Mouse (Mus musculus) splenic B cell, adult 2 months (primary cell): ENCODE measurements at regions not wholly inside any gene's neighbourhood (a gene's known extent, or its start where the extent isn't known, plus 50 kb on each side); places are given as distances from the start of the nearest gene placed in this dataset.

Experiments used
- DNase-seq: peaks from one replicate; pipeline ENCODE4 v3.0.0-alpha.2; 2011; ENCODE audit warnings: low read depth, low spot score
- H3K27me3 ChIP-seq: 2 replicates; pipeline ENCODE4 v1.6.1; 2012; ENCODE audit warnings: mild to moderate bottlenecking, low read length, moderate library complexity, mixed read lengths; ENCODE audit not compliant: control insufficient read depth, poor library complexity, insufficient read depth, severe bottlenecking
- H3K36me3 ChIP-seq: 2 replicates; pipeline ENCODE4 v1.6.1; 2012; ENCODE audit warnings: mild to moderate bottlenecking, low read length, moderate library complexity, mixed read lengths; ENCODE audit not compliant: control insufficient read depth, poor library complexity, insufficient read depth, severe bottlenecking

- no peaks in the 10 kb centered on the region for H3K27me3 ChIP-seq
- H3K36me3 ChIP-seq = no peaks in the 10 kb centered on the region
- DNase-seq = no peak
Measured at GRCm38 (mm10) chr5:44416844-44417589, 190.6 kb upstream of the Tapt1 start.

GRCm38 (mm10) chr5:44414441-44414840, 188.0 kb upstream of the Tapt1 start:
- no peaks in the 10 kb centered on the region for H3K27me3 ChIP-seq
- no peak for DNase-seq
- no peaks in the 10 kb centered on the region for H3K36me3 ChIP-seq

GRCm38 (mm10) chr5:44403300-44403699, 176.9 kb upstream of the Tapt1 start:
- Histone ChIP-seq H3K27me3 (no peaks in the 10 kb centered on the region), H3K36me3 (no peaks in the 10 kb centered on the region)
- no peak for DNase-seq

GRCm38 (mm10) chr5:44400573-44401332, 174.3 kb upstream of the Tapt1 start:
- Histone ChIP-seq H3K27me3 (no peaks in the 10 kb centered on the region), H3K36me3 (no peaks in the 10 kb centered on the region)
- no peak for DNase-seq

GRCm38 (mm10) chr5:44387237-44387810, 160.9 kb upstream of the Tapt1 start:
- Histone ChIP-seq H3K36me3 (no peaks in the 10 kb centered on the region), H3K27me3 (no peaks in the 10 kb centered on the region)
- DNase-seq = no peak

- no peak for DNase-seq
- H3K36me3 ChIP-seq = no peaks in the 10 kb centered on the region
- no peaks in the 10 kb centered on the region for H3K27me3 ChIP-seq
Measured at GRCm38 (mm10) chr5:44386176-44386575, 159.8 kb upstream of the Tapt1 start.

GRCm38 (mm10) chr5:44383049-44383448, 156.6 kb upstream of the Tapt1 start:
- no peak for DNase-seq
- Histone ChIP-seq H3K36me3 (no peaks in the 10 kb centered on the region), H3K27me3 (no peaks in the 10 kb centered on the region)

- Histone ChIP-seq H3K36me3 (no peaks in the 10 kb centered on the region), H3K27me3 (no peaks in the 10 kb centered on the region)
- no peak for DNase-seq
Measured at GRCm38 (mm10) chr5:44370006-44370405, 143.6 kb upstream of the Tapt1 start.

- Histone ChIP-seq H3K36me3 (no peaks in the 10 kb centered on the region), H3K27me3 (no peaks in the 10 kb centered on the region)
- no peak for DNase-seq
Measured at GRCm38 (mm10) chr5:44352324-44352723, 125.9 kb upstream of the Tapt1 start.

- Histone ChIP-seq H3K36me3 (no peaks in the 10 kb centered on the region), H3K27me3 (no peaks in the 10 kb centered on the region)
- no peak for DNase-seq
Measured at GRCm38 (mm10) chr5:44341457-44342014, 115.1 kb upstream of the Tapt1 start.

- no peaks in the 10 kb centered on the region for H3K27me3 ChIP-seq
- DNase-seq = no peak
- H3K36me3 ChIP-seq = no peaks in the 10 kb centered on the region
Measured at GRCm38 (mm10) chr5:44338662-44339061, 112.2 kb upstream of the Tapt1 start.

- H3K36me3 ChIP-seq = no peaks in the 10 kb centered on the region
- no peak for DNase-seq
Measured at GRCm38 (mm10) chr5:44335756-44336155, 109.3 kb upstream of the Tapt1 start.

GRCm38 (mm10) chr5:44319626-44320025, 93.2 kb upstream of the Tapt1 start:
- DNase-seq = no peak
- no peaks in the 10 kb centered on the region for H3K27me3 ChIP-seq
- H3K36me3 ChIP-seq = no peaks in the 10 kb centered on the region

More at GRCm38 (mm10) chr5:44335756-44336155, 109.3 kb upstream of the Tapt1 start:
- H3K27me3 ChIP-seq = no peaks in the 10 kb centered on the region

- no peaks in the 10 kb centered on the region for H3K27me3 ChIP-seq
- DNase-seq = no peak
Measured at GRCm38 (mm10) chr5:44306769-44307557, 80.5 kb upstream of the Tapt1 start.

More at GRCm38 (mm10) chr5:44306769-44307557, 80.5 kb upstream of the Tapt1 start:
- no peaks in the 10 kb centered on the region for H3K36me3 ChIP-seq
